Mouse (Mus musculus): ENCODE measurements around the gene Pias4.
"Not testable (repeated sequence)": the region's sequence is repeated elsewhere in the genome, so short reads cannot be mapped to it uniquely, and the experiment has no call there.

Pias4 gene

DNA sequence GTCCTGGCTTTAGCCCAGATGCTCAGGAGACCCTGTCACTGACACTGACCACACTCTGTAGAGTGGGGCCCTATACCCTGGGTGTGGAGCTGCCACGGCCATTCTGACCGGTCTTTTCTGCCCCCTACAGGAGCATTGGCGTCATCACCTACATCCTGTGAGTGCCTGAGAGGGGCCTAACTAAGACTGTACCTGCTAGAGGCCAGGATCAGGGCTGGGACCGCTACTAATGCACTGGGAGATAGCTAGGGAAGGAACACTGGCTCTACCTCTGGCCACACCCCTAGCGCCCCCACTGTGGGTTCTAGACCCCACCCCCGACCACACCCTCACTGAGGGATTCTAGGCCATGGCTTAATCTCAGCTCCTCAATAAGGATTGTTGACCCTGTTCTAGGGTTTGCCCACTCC, 23.2 kb upstream of the Pias4 start:
- DNase-seq, result no peak

DNA sequence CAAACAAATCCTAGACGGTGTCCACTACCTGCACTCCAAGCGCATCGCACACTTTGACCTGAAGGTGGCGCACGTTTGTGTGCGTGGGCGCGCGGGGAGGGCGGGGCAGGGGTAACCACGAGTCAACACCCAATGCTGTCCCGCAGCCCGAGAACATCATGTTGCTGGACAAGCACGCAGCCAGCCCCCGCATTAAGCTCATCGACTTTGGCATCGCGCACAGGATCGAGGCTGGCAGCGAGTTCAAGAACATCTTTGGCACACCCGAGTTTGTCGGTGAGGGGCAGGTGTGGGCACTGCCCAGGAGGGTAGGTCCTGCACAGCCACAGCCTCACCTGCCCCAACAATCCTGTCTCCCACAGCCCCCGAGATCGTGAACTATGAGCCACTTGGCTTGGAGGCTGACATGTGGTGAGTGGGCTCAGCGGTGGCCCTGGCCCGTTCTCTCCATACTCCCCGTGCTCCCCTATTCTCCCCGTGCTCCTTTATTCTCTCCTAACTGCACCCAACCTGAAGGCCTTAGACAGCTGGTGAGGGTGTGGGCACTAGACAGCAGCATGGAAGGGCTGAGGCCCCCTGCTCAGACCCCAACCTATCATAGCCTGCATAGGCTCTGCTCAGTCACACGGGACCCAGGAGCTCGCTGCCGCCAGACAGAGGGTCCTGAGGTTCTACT, 22.7 kb upstream of the Pias4 start:
- DNase-seq, result no peak

DNA sequence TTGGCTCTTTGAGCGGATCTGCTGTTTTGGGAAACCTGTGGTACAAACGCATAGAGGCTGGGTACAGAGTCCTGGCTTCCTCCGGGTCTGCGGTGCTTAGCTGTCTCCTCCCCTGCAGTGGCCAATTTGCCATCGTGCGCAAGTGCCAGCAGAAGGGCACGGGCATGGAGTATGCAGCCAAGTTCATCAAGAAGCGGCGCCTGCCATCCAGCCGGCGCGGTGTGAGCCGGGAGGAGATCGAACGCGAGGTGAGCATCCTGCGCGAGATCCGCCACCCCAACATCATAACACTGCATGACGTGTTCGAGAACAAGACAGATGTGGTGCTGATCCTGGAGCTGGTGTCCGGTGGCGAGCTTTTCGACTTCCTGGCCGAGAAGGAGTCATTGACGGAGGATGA, 22.1 kb upstream of the Pias4 start:
- DNase-seq, result no peak

DNA sequence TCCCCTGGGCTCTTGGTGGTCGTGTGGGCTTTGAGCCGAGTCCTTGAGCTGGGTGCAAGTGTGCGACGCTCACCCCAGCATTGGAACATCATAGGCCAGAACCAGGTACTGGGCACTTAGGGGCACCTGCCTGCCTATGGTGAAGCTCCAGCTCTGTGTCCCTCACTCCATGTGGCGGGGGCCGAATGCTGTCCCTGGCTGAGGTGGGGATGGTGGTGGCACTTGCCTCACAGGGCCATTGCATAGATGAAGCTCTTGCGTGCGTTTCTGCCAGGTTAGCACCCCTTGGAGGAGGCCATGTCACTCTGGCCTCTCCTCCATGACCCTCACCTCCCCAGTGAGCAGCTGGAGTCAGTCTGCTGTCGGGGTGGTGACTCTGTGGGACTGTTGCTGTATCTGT, 19.4 kb upstream of the Pias4 start:
- no peak for DNase-seq

DNA sequence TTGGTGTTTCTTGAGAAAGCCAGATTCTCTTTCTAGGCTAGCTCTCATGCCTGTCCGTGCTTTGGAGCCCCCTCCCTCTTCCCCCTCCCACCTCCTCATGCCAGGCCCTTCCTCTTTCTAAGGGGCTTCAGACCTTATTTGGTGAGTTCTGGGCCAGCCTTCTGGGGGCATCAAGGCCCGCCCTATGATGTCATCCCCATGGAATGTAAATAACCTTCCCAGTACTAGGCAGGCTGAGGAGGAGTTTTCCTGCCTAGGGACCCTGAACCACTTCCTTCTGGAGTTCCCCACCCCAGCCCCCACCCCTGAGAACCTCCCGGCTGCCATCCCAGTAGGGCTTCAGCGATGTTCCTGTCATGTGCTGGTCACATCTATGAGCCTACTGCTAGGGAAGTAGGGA, 17.0 kb upstream of the Pias4 start:
- no peak for DNase-seq

DNA sequence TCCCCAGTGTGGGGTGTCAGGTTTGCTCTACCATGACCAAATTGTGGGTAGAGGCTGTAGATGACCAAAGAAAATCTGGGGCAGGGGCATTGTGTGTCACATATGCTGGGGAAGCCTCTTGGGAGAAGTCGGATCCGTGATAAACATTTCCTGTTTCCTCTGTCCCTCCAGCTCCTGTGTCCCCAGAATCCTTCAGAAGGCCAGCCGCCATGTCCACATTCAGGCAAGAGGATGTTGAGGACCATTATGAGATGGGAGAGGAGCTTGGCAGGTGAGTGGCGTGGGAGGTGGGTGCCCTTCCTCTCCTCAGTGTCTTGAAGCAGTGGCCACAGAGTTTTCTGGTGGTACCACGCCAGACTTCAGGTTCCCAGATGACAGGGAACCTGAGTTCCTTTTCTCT, 16.1 kb upstream of the Pias4 start, which contains the start of gene 4930442H23Rik:
TSS of gene 4930442H23Rik (minus strand) at position 45 of the 400 bp plus-strand sequence.
- DNase-seq, result no peak

DNA sequence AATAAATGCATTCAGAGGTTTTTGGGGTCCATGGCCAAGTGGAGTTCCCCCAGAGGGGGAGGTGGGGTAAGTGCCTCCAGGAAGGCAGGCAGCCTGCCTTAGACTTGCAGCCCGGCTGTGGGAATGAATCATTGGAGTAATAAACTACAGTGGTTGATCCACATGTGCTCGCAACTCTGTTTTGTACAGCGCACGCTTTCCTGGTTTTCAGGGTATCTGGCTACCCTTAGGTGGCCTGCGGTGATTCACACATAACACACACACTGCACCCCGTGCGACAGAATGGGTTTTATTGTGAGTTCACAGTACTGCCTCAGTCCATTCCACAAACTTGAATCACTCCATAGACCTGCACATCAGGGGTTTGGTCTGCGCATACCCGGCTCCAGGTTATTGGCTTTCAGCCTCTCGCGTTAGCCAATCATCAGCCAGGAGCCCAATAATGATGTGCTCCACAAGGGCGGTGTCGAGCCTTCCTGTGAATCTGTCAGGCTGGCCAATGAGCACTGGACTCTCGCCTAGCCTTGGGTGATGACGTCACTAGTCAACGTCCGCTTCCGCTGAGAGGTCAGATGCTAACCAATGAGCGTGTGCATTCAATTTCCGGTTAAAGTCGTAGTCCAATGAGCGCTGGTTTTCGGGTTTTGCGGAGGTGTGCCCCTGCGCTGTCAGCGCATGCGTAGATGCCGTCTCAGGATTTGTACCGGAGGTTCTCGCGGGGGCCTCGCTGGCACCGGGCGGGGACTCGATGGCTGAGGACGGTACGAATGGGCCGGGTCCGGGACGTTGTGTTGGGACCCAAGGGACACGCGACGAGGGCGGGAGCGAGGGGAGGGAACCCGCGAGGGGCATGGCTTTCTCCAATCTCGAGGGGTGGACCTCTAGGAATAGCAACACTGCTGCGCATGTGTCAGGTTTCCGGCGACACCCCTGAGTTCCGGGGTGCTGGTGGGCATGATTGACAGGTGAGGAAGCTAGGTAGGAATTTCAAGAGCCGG, 14.9 kb upstream of the Pias4 start, which contains the start of gene Dapk3:
TSS of gene Dapk3 (plus strand) at position 670 of the 998 bp plus-strand sequence.
- DNase-seq, result peak; percentile 99

DNA sequence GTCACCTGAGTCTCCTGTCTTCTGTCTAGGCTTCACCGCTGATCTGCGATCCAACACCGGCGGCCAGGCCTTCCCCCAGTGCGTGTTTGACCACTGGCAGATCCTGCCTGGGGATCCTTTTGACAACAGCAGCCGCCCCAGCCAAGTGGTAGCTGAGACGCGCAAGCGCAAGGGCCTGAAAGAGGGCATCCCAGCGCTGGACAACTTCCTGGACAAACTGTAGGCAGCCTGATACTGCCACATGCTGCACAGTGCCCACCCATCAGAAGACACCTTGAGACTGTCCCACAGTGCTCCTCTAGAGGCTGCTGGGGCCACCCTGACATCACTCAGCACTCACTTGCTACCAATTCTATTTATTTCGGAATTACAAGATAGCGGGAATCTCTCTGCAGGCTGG, 14.1 kb upstream of the Pias4 start:
- not testable (repeated sequence) for DNase-seq

DNA sequence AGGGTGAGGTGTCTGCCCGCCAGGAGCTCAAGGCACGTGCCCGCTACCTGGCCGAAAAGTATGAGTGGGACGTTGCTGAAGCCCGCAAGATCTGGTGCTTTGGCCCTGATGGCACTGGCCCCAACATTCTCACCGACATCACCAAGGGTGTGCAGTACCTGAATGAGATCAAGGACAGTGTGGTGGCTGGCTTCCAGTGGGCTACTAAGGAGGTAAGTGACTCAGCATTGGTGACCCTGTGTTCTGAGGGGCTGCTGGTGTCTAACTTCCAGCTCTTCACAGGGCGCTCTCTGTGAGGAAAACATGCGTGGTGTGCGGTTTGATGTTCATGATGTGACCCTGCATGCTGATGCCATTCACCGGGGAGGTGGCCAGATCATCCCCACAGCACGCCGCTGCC, 13.2 kb upstream of the Pias4 start:
- DNase-seq, result no peak

DNA sequence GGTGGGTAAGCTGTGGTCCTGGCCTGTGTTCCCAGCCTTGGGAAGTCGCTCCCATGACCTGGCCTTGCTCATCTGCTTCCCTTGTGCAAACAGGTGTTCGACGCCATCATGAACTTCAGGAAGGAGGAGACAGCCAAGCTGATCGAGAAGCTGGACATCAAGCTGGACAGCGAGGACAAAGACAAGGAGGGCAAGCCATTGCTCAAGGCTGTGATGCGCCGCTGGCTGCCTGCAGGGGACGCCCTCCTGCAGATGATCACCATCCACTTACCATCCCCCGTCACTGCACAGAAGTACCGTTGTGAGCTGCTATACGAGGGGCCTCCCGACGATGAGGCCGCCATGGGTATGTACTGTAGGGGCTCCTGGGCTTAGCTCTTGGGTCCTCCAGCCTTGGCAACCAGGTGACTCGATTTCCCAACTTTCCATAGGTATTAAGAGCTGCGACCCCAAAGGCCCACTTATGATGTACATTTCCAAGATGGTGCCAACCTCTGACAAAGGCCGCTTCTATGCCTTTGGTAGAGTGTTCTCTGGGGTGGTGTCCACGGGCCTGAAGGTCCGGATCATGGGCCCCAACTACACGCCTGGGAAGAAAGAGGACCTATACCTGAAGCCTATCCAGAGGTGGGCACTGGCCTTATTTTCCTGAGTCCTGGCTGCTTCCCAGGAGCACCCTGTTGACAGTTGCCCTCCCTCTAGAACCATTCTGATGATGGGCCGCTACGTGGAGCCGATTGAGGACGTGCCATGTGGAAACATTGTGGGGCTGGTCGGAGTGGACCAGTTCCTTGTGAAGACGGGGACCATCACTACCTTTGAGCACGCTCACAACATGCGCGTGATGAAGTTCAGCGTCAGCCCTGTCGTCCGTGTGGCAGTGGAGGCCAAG, 12.0 kb upstream of the Pias4 start:
- no peak for DNase-seq

DNA sequence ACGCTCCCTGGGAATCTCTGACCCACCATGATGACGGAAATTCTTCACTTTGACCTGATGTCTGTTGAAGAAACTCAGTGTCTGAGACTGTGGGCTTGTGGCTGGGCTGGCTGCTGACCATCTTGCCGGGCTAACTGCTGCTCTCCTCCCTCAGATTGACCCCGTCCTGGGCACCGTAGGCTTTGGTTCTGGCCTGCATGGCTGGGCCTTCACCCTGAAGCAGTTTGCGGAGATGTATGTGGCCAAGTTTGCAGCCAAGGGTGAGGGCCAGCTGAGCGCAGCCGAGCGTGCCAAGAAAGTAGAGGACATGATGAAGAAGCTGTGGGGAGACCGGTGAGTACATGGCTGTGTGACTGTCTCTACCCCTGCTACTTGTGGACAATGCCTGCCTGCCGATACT, 11.2 kb upstream of the Pias4 start:
- no peak for DNase-seq

DNA sequence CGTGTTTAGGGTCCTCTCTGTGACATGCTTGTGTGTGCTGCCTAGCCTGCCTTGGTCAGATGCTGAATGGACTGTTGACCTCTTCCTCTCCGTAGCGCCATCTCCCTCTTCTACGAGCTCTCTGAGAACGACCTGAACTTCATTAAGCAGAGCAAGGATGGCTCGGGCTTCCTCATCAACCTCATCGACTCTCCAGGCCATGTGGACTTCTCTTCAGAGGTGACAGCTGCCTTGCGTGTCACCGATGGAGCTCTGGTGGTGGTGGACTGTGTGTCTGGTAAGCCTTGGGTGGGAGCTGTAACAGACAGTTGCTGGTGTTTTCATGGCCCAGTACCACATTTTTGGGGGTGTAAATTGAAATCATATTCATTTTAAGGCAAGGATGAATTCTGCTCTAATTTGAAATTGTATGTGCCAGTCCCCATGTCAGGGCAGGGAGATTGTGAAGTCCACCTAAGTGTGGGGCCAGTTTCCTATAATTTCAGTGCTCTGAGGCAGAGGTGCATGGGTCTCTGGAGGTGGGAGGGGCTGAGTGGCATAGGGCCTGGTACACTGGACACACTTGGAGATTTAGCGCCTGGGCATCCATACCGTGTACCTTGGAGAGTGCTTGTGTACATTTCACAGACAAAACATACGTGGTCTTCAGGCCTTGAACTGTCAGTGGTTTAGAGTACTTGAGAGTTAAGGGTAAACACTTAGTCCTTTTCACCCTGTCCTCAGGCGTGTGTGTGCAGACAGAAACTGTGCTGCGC, 10.4 kb upstream of the Pias4 start:
- DNase-seq, result no peak

DNA sequence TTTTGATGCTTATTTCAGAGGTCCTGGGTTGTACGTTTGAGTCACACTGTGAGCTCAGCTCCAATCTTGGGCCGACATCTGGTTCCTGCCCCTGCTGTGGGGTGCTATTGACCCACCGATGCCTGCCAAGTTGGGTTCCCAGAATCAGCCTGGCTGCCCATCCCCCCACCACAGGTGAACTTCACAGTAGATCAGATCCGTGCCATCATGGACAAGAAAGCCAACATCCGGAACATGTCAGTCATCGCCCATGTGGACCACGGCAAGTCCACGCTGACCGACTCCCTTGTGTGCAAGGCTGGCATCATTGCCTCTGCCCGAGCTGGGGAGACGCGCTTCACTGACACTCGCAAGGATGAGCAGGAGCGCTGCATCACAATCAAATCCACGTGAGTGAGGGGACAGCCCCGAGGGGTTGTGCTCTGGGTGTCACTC, 9.8 kb upstream of the Pias4 start:
- no peak for DNase-seq

DNA sequence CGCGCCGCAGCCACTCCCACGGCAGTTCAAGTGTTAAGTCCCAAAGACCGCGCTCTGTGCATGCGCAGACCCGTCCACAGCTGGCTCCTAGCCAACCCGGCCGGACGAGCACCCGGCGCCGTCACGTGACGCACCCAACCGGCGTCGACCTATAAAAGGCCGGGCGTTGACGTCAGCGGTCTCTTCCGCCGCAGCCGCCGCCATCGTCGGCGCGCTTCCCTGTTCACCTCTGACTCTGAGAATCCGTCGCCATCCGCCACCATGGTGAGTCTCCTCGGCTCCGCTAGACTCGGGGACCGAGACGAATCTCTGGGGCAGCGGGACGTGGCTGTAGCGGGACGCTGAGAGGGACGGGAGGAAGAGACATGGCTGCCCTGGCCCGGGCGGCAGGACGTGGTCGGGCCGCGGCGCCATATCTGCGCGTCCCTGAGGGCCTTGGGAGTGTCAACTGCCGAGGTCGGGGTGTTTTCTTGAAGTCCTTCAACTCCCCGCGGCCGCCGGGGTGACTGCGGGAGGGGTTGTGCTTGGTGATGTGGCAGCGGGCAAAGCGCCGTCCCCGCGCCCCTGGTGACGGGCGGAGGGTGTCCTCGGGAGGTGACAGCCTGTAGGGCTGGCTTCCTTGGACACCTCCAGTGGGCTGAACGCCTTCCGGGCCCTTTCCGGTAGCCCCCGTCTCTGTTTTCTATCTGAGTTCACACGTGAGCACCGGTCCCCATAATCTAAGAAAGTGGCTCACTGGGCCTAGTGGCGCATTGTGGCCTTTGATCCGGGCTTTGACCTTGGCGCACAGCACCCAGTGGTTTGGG, 8.9 kb upstream of the Pias4 start, which contains the start of gene Eef2:
TSS of gene Eef2 (plus strand) at position 166 of the 806 bp plus-strand sequence.
- DNase-seq, result peak; percentile 98

DNA sequence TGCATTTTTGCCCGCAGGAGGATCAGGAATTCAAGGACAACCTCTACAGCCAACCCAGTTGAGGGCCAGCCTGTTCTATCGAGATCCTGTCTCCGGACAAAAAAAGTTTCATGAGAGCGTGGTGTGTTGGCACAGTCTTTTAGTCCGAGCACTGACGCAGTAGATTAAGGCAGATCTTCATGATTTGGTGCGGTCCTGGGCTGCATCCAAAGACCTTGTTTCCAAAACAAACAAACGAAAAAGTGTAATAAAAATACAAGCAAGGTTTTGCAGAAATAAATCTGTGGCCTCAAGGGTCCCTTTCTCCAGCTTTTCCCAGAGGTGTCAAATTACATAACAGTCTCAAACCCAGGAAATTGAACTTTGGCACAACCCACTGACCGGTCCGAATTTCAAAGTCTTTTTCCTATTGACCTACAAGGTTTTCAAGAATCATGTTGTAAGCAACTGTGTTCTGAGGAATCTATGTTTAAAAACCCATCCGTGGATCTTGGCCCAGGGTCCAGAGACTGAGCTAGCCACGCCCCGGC, 8.3 kb upstream of the Pias4 start:
- no peak for DNase-seq

DNA sequence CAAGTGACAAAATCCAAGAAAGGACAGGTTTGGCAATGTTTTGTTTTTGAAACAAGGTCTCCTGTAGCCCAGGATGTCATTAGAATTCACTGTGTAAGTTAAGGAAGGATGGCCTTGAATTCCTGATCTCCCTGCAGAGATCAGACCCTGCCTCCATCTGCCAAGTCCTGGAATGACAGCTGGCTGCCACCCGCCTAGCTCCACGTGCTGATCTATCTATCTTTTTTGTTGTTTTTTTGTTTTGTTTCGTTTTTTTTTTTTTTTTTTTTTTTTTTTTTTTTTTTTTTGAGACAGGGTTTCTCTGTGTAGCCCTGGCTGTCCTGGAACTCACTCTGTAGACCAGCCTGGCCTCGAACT, 7.6 kb upstream of the Pias4 start:
- not testable (repeated sequence) for DNase-seq

DNA sequence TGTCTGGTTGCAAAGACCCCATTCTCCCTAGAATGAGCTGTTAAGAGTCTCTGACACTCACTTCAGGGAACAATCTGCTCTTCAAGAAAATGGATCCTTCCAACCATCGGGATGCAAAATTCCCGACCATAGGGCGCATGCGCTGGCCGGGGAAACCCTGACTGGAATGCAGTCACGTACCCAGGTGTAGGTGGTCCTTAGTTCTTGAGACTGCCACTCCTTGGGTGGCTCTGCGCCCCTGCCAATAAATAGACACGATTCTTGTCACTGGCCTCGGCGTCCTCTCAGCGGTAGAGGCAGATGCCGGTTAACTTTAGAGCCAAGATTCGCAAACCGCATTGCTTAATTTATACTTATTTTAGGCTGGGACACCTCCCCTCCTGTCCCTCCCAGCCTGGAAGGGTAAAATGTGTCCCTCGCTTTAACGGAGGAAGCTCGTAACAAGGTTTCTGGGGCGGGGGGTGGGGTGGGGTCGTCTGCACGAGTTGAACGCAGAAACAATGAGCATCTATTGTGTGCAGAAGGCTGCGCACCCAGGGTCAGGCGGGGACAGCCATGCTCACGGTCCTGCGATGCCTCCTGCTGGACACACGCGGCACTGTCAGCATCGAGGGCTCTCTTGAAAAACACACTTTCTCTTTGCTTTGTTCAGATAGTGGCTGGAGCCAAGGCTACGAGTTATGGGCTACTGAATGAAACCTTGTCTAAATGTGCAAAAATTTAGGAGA, 7.1 kb upstream of the Pias4 start:
- peak; percentile 85 for DNase-seq

DNA sequence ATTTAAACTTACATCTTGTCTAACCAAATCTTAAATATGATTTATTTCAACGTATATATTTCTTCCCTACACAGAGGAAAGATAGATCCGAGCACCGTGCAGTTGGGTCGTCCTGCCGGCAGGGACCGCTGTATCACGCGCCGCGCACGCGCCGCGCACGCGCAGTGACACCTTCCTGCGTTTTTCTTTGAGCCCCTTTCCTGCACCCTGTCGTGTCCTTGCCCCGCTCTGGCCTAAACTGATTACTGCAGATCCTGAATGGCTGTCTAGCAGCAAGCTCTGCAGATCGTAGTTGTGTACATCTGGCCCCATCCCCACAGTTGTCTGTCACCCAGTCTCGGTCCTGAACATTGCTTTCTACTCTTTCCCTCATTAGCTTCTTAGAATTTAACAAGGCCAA, 5.4 kb upstream of the Pias4 start:
- peak; percentile 77 for DNase-seq

DNA sequence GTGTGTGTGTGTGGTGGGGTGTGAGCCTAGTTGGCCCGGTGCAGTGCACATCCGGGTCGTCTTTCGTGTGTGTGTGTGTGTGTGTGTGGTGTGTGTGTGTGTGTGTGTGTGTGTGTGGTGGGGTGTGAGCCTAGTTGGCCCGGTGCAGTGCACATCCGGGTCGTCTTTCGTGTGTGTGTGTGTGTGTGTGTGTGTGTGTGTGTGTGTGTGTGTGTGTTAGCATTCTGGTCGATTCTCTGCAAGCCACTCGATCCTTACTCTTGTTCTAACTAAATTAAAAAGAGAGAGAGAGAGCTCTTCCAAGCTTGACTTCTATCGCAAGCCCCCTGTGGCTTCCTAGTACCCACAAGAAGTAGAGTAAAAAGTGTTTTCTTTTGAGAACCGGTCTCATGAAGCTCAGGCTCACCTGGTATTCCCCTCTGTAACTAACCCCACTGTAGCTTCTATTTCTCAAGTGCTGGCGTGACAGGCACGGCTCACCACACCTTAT, 1.7 kb upstream of the Pias4 start:
- not testable (repeated sequence) for DNase-seq

Data from layer of hippocampus, adult 9-11 months (tissue).